In the genomic region with DNA sequence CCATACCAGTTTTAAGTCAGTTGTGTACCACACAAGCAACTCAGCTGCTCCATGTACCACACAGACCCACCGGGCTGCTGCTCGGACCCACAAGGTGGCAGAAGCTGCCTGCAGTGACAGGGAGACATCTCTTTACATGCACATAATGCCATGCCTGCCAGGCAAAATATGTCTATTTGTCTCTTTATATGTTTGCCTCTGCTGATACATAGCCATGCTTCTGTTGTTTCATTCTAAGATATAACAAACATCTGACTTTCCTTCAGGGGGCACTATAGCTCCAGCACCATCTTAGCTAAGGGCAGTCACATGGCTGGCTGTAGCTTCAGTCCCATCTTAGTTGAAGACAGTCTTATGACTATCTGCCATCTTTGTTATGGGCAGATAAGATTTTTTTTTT, we compare ENCODE assay signal across 8 mouse cellular contexts.
DNase-seq lines count a peak whose midpoint lies in the region; ATAC-seq and TF ChIP-seq lines count a peak whose summit lies in the region.

No protein-coding gene starts in this region.

- H3K36me3 ChIP-seq in limb, embryonic 14.5 days (ENCODE audit: control insufficient read depth, insufficient read depth, low read length), result no peaks in the 10 kb centered on the region
- no peaks in the 10 kb centered on the region for H3K36me3 ChIP-seq in limb, embryonic 10.5 days
- H3K36me3 ChIP-seq in embryonic facial prominence, embryonic 14.5 days (ENCODE audit: control insufficient read depth, insufficient read depth, low read length), result no peaks in the 10 kb centered on the region

- no peak overlapping the region for H3K4me2 ChIP-seq in limb, embryonic 14.5 days (replicated peaks; ENCODE audit: low read depth, low read length, severe bottlenecking)
- no peak overlapping the region for H3K4me2 ChIP-seq in embryonic facial prominence, embryonic 14.5 days (ENCODE audit: low read depth, low read length)

- no peak overlapping the region for H3K27ac ChIP-seq in limb, embryonic 14.5 days (replicated peaks; ENCODE audit: low read depth, low read length)
- H3K27ac ChIP-seq in limb, embryonic 10.5 days, result no peak overlapping the region
- H3K27ac ChIP-seq in embryonic facial prominence, embryonic 14.5 days (replicated peaks; ENCODE audit: low read depth, low read length), result no peak overlapping the region

- no peak for ATAC-seq in limb, embryonic 14.5 days (ENCODE audit: low FRiP score, low read depth)
- ATAC-seq in embryonic facial prominence, embryonic 14.5 days (ENCODE audit: low read depth), result 0 out of 2 replicates have a peak, but pooled peaks have one; percentile 41
- ATAC-seq in cerebellum, adult (ENCODE audit: insufficient number of reproducible peaks, low FRiP score, low TSS enrichment), result no peak

- H3K4me1 ChIP-seq in limb, embryonic 14.5 days (ENCODE audit: control insufficient read depth, insufficient read depth, low read length), result no peaks in the 10 kb centered on the region
- no peaks in the 10 kb centered on the region for H3K4me1 ChIP-seq in limb, embryonic 10.5 days
- H3K4me1 ChIP-seq in embryonic facial prominence, embryonic 14.5 days (ENCODE audit: control insufficient read depth, insufficient read depth, low read length), result no peaks in the 10 kb centered on the region
- no peaks in the 10 kb centered on the region for H3K4me1 ChIP-seq in lung, adult 2 months (ENCODE audit: control insufficient read depth, insufficient read depth, low read length)

- no peak overlapping the region for H3K4me3 ChIP-seq in limb, embryonic 14.5 days (replicated peaks; ENCODE audit: low read length)
- H3K4me3 ChIP-seq in limb, embryonic 10.5 days, result no peak overlapping the region
- H3K4me3 ChIP-seq in embryonic facial prominence, embryonic 14.5 days (ENCODE audit: low read depth, low read length), result no peak overlapping the region
- no peak overlapping the region for H3K4me3 ChIP-seq in lung, adult 2 months (replicated peaks; ENCODE audit: extremely low read depth, low read depth, low read length)

- peak; percentile 41 to 55 for DNase-seq in cerebellum, postnatal 10 days
- DNase-seq in cerebellum, adult 8-10 months, result no peak
- DNase-seq in limb, embryonic 14.5 days (ENCODE audit: low spot score), result peak; percentile 19
- no peak for DNase-seq in limb, embryonic 10.5 days (ENCODE audit: low spot score)
- peak; percentile 68 for DNase-seq in embryonic facial prominence, embryonic 14.5 days (ENCODE audit: low spot score)
- DNase-seq in lung, adult 2 months, result no peak
- peak; percentile 23 for DNase-seq in retina, postnatal 7 days (ENCODE audit: low read depth, low spot score)

- peak; percentile 18 for TF ChIP-seq CTCF in lung, adult 2 months (IDR thresholded peaks at IDR 0.05; ENCODE audit: insufficient read depth, low read length)

- 90% methylated on average over 2 of the region's 2 CpGs for WGBS in limb, embryonic 14.5 days
- 91% methylated on average over 2 of the region's 2 CpGs for WGBS in limb, embryonic 10.5 days
- 84% methylated on average over 2 of the region's 2 CpGs for WGBS in embryonic facial prominence, embryonic 14.5 days
- WGBS in lung, adult 2 months, result 96% methylated on average over 2 of the region's 2 CpGs

- no peaks in the 10 kb centered on the region for H3K27me3 ChIP-seq in limb, embryonic 14.5 days (ENCODE audit: control insufficient read depth, insufficient read depth, low read length)
- no peaks in the 10 kb centered on the region for H3K27me3 ChIP-seq in limb, embryonic 10.5 days (ENCODE audit: low read depth, poor library complexity, severe bottlenecking)
- H3K27me3 ChIP-seq in embryonic facial prominence, embryonic 14.5 days (replicated peaks; ENCODE audit: control insufficient read depth, insufficient read depth, low read length), result no peaks in the 10 kb centered on the region

- H3K9me3 ChIP-seq in limb, embryonic 14.5 days (ENCODE audit: control insufficient read depth, low read length), result no peaks in the 10 kb centered on the region
- no peaks in the 10 kb centered on the region for H3K9me3 ChIP-seq in limb, embryonic 10.5 days (replicated peaks)
- H3K9me3 ChIP-seq in embryonic facial prominence, embryonic 14.5 days (ENCODE audit: control insufficient read depth, low read length), result no peaks in the 10 kb centered on the region

- TF ChIP-seq POLR2A in limb, embryonic 14.5 days (IDR thresholded peaks at IDR 0.05; ENCODE audit: borderline replicate concordance, extremely low read depth, insufficient read depth, insufficient read length), result no peak
- no peak for TF ChIP-seq POLR2A in lung, adult 2 months (IDR thresholded peaks at IDR 0.05; ENCODE audit: borderline replicate concordance, extremely low read depth, low read depth, low read length)

- no peak overlapping the region for H3K9ac ChIP-seq in limb, embryonic 14.5 days (ENCODE audit: low read depth, low read length, severe bottlenecking)
- H3K9ac ChIP-seq in embryonic facial prominence, embryonic 14.5 days (ENCODE audit: low read depth, low read length), result no peak overlapping the region

Comparison
In these comparisons a context has a peak if more than half of its experiments do, and no peak if none do; other contexts are left out.
1. DNase-seq: peak in cerebellum, postnatal 10 days (2 of 2), limb, embryonic 14.5 days (single experiment), embryonic facial prominence, embryonic 14.5 days (single experiment) and retina, postnatal 7 days (single experiment); none in cerebellum, adult 8-10 months (single experiment), limb, embryonic 10.5 days (single experiment) and lung, adult 2 months (single experiment).